Mouse (Mus musculus) adrenal gland, adult 2 months (tissue): Measurements from ENCODE around the gene Gm9048. TPM values are rescaled to one million over a fixed set of nuclear protein-coding genes. Genes with fewer than 3 reads are reported as not detected.
"Not testable (repeated sequence)": the region's sequence is repeated elsewhere in the genome, so short reads cannot be mapped to it uniquely, and the experiment has no call there.

Experiments
- DNase-seq: peaks from one replicate; pipeline ENCODE4 v3.0.0; 2021
- long read RNA-seq: library from polyadenylated mRNA; stranded (forward); transcript quantifications from one replicate; pipeline ENCODE4 v2.0.0, GENCODE M21; 2021
- polyA plus RNA-seq: library from polyadenylated mRNA; depleted of rRNA; stranded (reverse); fragments of >200 nt; gene quantifications from 2 replicates; pipeline ENCODE4 v1.2.3, GENCODE M21; 2012; rRNA removed
- total RNA-seq, 2 experiments: library from RNA; stranded (reverse); gene quantifications; 2 replicates each; pipeline ENCODE4 v1.2.3; 2021

The Gm9048 gene
- total RNA-seq (not detected), polyA plus RNA-seq (not detected in 2 replicates)
- long read RNA-seq: 0 reads

- not testable (repeated sequence) for DNase-seq
Observed at GRCm38 (mm10) chr10:118348579-118348978, at the start of gene Gm9048. Gene Gm9048, minus strand, starts transcription at chr10:118348679.

- DNase-seq: peak; percentile 75
Observed at GRCm38 (mm10) chr10:118370443-118370842, 22.0 kb upstream of the Gm9048 start.

- no peak for DNase-seq
Observed at GRCm38 (mm10) chr10:118369518-118369917, 21.0 kb upstream of the Gm9048 start.

- DNase-seq: not testable (repeated sequence)
Observed at GRCm38 (mm10) chr10:118354005-118354404, 5.5 kb upstream of the Gm9048 start, which contains the start of gene Gm9049. Gene Gm9049, minus strand, starts transcription at chr10:118354105.

- DNase-seq: not testable (repeated sequence)
Observed at GRCm38 (mm10) chr10:118343155-118343554, 5.3 kb downstream of the Gm9048 start, which contains the start of gene Gm9046. Gene Gm9046, minus strand, starts transcription at chr10:118343255.

GRCm38 (mm10) chr10:118337731-118338130 lies 10.7 kb downstream of the Gm9048 start, which contains the start of gene Gm9045:
Gene Gm9045, minus strand, starts transcription at chr10:118337831.
- DNase-seq: not testable (repeated sequence)

- not testable (repeated sequence) for DNase-seq
Observed at GRCm38 (mm10) chr10:118332308-118332707, 16.2 kb downstream of the Gm9048 start, which contains the start of gene Gm9044. Gene Gm9044, minus strand, starts transcription at chr10:118332408.

GRCm38 (mm10) chr10:118326869-118327268 lies 21.6 kb downstream of the Gm9048 start, which contains the start of gene Gm9040:
Gene Gm9040, minus strand, starts transcription at chr10:118326969.
- not testable (repeated sequence) for DNase-seq

- DNase-seq: no peak
Observed at GRCm38 (mm10) chr10:118319024-118319423, 29.5 kb downstream of the Gm9048 start.

GRCm38 (mm10) chr10:118302133-118302532 lies 46.3 kb downstream of the Gm9048 start:
- not testable (repeated sequence) for DNase-seq

Other genes starting within 250 kb of the Gm9048 start
- 10 to 100 TPM in 1 of 2 experiments, 1 to 10 TPM in 1; 8.0 to 16.3 TPM for gene Mdm1, start 206.9 kb downstream of the Gm9048 start, total RNA-seq
- 1.8 and 2.3 TPM in 2 replicates for gene Mdm1, start 206.9 kb downstream of the Gm9048 start, polyA plus RNA-seq
- not detected for gene Il22, start 143.7 kb downstream of the Gm9048 start, total RNA-seq
- not detected in 2 replicates for gene Il22, start 143.7 kb downstream of the Gm9048 start, polyA plus RNA-seq
- under 1 TPM; 0.37 to 0.48 TPM for gene Gm32717, start 107.9 kb downstream of the Gm9048 start, total RNA-seq
- gene Gm32717, start 107.9 kb downstream of the Gm9048 start, polyA plus RNA-seq: not detected in 2 replicates
- under 1 TPM; 0.37 to 0.48 TPM for gene Gm32802, start 90.0 kb downstream of the Gm9048 start, total RNA-seq
- not detected in 2 replicates for gene Gm32802, start 90.0 kb downstream of the Gm9048 start, polyA plus RNA-seq
- not detected for gene Iltifb, start 53.6 kb downstream of the Gm9048 start, total RNA-seq
- not detected in 2 replicates for gene Iltifb, start 53.6 kb downstream of the Gm9048 start, polyA plus RNA-seq
- not detected for gene Gm9040, start 21.7 kb downstream of the Gm9048 start, total RNA-seq
- not detected in 2 replicates for gene Gm9040, start 21.7 kb downstream of the Gm9048 start, polyA plus RNA-seq
- not detected for gene Gm9044, start 16.3 kb downstream of the Gm9048 start, total RNA-seq
- not detected in 2 replicates for gene Gm9044, start 16.3 kb downstream of the Gm9048 start, polyA plus RNA-seq
- not detected for gene Gm9045, start 10.8 kb downstream of the Gm9048 start, total RNA-seq
- gene Gm9045, start 10.8 kb downstream of the Gm9048 start, polyA plus RNA-seq: not detected in 2 replicates
- not detected for gene Gm9046, start 5.4 kb downstream of the Gm9048 start, total RNA-seq
- not detected in 2 replicates for gene Gm9046, start 5.4 kb downstream of the Gm9048 start, polyA plus RNA-seq
- gene Gm9049, start 5.4 kb upstream of the Gm9048 start, total RNA-seq: not detected
- not detected in 2 replicates for gene Gm9049, start 5.4 kb upstream of the Gm9048 start, polyA plus RNA-seq
- not detected for gene Ifng, start 92.4 kb upstream of the Gm9048 start, total RNA-seq
- not detected in 2 replicates for gene Ifng, start 92.4 kb upstream of the Gm9048 start, polyA plus RNA-seq